Mouse (Mus musculus) cerebellum, adult 2 months (tissue): ENCODE results near the gene Trap1a.
"Not testable (repeated sequence)": the region's sequence is repeated elsewhere in the genome, so short reads cannot be mapped to it uniquely, and the experiment has no call there.

ENCODE experiments used
- CTCF ChIP-seq: fragments of 200-500 bp; IDR thresholded peaks from 2 replicates; pipeline ENCODE4 v1.5.1; 2011; ENCODE audit warnings: low read depth, mild to moderate bottlenecking, control low read depth, low read length, moderate library complexity, borderline replicate concordance; ENCODE audit not compliant: insufficient read depth
- POLR2A ChIP-seq: fragments of 200-500 bp; IDR thresholded peaks from 2 replicates; pipeline ENCODE4 v1.6.1; 2011; ENCODE audit warnings: low read length, control low read depth, borderline replicate concordance; ENCODE audit not compliant: insufficient read depth

GRCm38 (mm10) chrX:139317356-139317755, 16.1 kb upstream of the Trap1a start:
- not testable (repeated sequence) for TF ChIP-seq CTCF, POLR2A
